Mouse (Mus musculus): ENCODE measurements around the gene Apopt1. TPM values are rescaled to one million over a fixed set of nuclear protein-coding genes. Genes with fewer than 3 reads are reported as not detected.

Apopt1 gene
- 51.3 TPM for polyA plus RNA-seq (2017; shearing (Covaris generic))

DNA sequence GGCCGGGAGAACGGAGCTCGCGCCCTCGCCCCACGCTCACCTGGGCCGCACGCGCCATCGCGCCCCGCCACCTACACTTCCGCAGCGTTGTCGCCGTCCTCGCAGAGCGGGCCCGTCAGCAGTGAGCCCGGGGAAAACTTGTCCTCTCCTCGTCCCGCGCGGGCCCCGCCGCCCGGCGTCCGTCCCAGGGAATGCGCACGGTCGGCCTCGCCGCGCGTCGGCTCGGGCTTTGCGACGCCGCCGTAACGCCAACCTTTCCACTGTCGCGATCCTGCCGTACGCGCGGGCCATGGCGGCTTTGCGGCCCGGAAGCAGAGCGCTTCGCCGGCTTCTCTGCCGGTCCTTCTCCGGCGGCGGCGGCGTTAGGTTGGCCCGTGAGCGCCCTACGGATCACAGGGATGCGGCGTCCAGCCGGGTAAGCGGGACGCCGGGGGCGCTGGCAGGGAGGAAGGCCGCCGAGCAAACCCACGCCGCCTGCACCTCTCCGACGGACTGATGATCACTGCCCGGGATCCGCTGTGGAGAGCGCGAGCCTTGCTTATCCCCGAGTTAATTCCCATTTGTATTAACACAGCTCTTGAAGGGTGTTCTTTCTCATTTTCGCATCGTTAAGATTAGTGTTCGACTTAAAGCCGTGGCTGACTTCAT lies at the start of gene Apopt1, which contains the start of gene Bag5:
Gene Apopt1 (plus strand): TSS at position 258 of the 648 bp plus-strand sequence.
Gene Bag5 (minus strand): TSS at position 254 of the 648 bp plus-strand sequence.

DNA sequence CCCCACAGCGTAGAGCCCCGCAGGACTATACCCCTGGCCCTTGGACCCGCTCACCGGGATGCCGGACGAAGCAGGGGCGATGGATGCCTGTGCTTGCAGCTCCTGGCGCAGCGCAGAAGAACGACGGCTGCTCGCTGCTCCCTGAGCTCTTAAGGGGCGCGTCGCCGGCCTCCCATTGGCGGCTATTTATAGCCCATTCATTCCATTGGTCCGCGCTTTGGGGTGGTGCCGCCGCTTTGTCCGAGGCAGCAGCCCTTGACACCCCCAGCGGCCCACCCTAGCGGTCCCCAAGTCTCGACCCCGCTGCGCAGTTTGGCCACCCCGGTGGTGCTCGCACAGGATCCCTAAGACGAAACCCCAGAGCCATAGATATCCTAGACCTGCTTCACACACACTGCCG lies 40.9 kb upstream of the Apopt1 start, which contains the start of gene Ckb:
Gene Ckb (minus strand): TSS at position 163 of the 400 bp plus-strand sequence.

DNA sequence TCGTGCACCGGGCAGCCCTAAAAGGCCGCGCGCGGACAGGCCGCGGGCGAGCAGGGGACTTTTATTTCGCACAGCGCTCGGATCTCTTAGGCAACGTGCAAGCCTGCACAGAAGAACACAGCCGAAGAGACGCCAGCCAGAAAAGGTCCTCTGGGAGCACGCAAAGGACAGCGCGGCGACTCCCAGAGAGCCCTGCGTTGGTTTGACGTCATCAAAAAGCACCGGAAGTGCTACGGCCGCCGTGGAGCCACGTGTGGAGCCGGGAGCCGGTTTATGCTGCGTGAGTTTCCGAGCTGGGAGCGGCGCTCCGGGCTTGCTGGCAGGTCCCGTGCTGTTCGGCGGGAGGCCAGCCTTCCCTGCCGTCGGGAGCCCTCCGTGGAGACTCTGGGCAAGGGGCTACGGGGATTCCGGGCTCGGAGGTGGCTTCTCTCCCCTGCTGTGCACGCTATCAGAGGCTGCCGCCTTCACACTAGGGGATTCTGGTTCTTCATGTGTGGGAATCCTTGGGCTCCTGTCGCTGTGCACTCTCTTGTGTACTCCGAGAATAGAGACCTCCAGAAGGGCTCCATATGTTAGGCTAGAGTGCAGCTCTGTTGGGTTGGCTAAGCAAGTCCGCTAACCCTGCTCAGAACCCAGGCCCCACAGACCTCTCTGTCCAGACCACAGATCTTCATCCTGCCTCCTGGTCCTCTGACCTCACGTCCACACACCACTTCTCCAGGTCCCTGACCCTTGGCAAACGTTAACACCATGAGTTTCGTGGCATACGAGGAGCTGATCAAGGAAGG lies 35.0 kb upstream of the Apopt1 start, which contains the start of gene Trmt61a:
Gene Trmt61a (plus strand): TSS at position 224 of the 788 bp plus-strand sequence.

DNA sequence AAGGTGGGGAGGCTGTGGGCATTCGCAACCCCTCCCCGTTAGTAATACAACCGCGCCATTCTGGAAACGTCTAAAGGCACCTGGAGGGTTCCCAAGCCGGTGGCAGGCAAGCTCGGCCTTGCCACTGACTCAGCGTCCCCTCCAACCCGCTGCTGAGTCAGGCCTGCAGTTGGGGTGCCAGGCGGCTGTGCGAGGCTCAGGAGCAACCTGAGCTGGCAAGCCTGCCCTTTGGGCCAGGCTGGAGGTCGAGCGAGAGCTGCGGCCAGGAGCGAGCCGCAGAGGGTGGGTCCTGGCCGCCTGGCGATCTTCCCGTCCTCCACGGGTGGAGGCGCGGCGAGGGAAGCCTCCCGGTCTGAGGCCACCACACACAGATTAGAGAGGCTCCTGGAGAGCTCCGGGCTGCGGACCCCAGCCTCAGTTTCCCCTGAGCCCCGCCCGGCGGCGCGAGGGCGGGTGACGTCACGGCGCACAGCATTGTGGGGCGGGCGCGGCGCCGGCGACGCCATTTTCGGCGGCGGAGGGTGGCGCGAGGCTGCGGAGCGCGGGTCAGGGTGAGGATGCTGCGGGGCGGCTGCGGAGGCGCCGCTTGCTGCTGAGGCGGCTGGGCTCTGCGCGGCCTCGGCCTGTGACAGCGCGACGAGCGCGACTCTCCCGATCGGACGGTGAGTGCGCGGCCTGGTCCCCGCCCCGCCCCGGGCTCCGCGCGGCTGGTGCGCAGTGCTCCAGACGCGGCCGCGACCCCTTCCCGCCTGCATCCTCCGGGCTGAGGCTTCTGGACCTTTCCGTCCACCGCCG lies 45.5 kb downstream of the Apopt1 start, which contains the start of gene Klc1:
Gene Klc1 (plus strand): TSS at position 469 of the 795 bp plus-strand sequence.

Other genes starting within 250 kb of the Apopt1 start
- not detected for gene Gm266, start 227.4 kb upstream of the Apopt1 start, polyA plus RNA-seq (2017; shearing (Covaris generic))
- 159 TPM for gene Eif5, start 175.2 kb upstream of the Apopt1 start, polyA plus RNA-seq (2017; shearing (Covaris generic))
- 13.5 TPM for gene Mark3, start 138.7 kb upstream of the Apopt1 start, polyA plus RNA-seq (2017; shearing (Covaris generic))
- gene Ckb, start 40.9 kb upstream of the Apopt1 start, polyA plus RNA-seq (2017; shearing (Covaris generic)) = 40.5 TPM
- gene Trmt61a, start 35.2 kb upstream of the Apopt1 start, polyA plus RNA-seq (2017; shearing (Covaris generic)) = 20.0 TPM
- gene Bag5, start within 50 bp of the Apopt1 start, polyA plus RNA-seq (2017; shearing (Covaris generic)) = 36.4 TPM
- gene Klc1, start 45.6 kb downstream of the Apopt1 start, polyA plus RNA-seq (2017; shearing (Covaris generic)) = 19.3 TPM
- 4.5 TPM for gene Xrcc3, start 100.6 kb downstream of the Apopt1 start, polyA plus RNA-seq (2017; shearing (Covaris generic))
- gene Zfyve21, start 100.9 kb downstream of the Apopt1 start, polyA plus RNA-seq (2017; shearing (Covaris generic)) = 10.0 TPM
- 4.6 TPM for gene Ppp1r13b, start 194.8 kb downstream of the Apopt1 start, polyA plus RNA-seq (2017; shearing (Covaris generic))